Mouse (Mus musculus) kidney, postnatal 25 days (tissue): ENCODE data around the gene Tpbg.
"Not testable (repeated sequence)": the region's sequence is repeated elsewhere in the genome, so short reads cannot be mapped to it uniquely, and the experiment has no call there.

ENCODE experiments used
- DNase-seq, 2 experiments: peaks; one replicate each; pipeline ENCODE4 v3.0.0; 2021; ENCODE audit warnings: mixed read lengths in 2 of 2

Gene Tpbg

DNA sequence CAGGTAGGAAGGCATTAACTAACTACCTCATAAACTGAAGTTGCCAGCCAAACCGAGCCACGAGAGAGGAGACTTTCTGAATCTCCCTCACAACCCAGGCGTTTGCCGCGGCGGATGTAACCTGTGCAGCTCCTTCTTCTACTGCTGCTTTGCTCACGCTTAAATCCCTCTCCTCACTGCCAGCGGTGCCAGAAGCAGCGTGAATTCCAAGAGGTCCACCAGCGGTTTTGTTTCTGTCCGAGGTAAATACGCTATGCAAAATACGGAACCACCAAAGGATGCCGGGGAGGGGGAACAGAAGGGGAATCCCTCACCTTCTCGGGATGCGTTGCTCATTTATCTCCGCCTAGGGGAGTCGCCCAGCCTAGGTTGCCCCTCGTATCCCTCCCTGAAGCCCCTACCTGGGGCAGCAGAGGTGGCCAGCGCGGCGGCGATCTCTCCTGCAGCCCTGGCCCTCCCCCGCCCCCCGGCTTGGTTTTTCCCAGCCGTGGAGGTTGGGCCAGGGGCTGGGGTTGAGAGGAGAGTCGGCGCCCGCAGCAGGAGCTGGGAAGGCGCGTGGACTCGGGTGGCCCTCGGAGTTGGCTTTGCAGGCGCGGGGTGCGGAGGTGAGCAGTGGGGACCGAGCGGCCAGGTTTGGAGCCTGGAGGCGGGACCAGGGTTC, at the start of gene Tpbg:
Gene Tpbg (plus strand): TSS at position 30 of the 661 bp plus-strand sequence.
- peak; percentile 31 to 57 for DNase-seq

DNA sequence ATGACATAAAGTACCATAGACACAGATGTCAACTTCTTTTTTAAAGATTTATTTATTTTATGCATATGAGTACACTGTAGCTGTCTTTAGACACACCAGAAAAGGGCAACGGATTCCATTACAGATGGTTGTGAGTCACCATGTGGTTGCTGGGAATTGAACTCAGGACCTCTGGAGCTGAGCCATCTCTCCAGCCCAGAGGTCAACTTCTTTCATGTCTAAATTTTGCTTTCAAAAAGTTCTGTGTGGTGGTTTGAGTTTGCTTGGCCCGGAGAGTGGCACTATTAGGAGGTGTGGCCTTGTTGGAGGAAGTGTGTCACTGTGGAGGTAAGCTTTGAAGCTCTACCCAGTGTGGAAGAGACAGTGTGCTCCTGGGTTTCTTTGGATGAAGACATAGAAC, 40.2 kb upstream of the Tpbg start:
- not testable (repeated sequence) for DNase-seq

DNA sequence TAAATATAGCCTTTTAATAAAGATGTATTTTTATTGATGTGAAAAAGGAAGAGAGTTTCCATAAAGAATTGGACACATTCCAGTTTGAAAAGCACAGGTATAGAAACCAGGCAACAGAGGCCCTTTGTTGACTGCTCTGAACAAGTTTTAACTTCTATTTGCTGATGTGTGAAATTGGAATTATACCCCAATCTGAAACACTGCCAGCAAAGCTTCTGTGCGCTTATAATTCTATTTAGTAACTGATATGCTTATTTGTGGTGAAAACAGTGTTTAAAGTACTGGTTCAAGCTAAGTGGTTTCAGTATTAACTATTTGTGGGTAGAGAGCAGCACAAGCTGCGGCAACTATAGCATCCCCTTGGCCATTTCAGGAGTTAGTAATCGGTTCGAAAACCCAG, 39.6 kb upstream of the Tpbg start:
- DNase-seq: no peak

DNA sequence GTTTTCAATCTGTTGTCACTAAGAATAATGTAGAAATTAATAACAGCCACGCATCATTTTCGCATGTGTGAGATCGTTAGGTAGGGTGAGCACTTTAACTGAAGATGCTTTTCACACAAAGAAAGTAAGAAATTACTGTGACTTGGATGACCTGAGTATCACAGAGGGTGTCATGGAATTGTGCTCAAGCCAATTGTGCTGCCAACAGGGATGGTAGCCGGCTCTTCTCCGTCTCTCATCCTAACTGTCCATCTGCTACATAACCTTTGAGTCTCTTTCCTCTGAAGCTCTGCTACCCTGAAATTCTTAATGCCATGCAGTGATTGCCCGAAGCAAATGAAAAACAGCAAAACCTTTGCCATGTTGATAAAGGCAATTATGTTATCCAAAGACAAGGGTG, 35.8 kb upstream of the Tpbg start:
- no peak for DNase-seq

DNA sequence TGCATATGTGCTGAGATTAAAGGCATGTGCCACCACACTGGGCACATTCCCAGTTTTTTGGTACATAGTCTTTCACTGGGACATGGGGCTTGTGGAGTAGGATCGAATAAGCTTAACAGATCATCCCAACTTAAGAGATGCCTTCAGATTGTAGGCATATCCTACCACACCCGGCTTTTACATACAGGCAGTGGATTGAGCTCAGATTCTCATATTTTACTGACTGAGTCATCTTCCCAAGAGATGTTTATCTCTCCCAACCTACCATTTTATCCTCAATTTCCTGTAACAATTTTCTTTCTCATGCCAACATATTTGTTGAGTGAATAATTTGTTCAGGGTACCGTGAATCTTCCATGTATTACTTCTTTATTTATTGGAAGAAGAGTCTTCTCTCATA, 32.9 kb upstream of the Tpbg start:
- no peak for DNase-seq

DNA sequence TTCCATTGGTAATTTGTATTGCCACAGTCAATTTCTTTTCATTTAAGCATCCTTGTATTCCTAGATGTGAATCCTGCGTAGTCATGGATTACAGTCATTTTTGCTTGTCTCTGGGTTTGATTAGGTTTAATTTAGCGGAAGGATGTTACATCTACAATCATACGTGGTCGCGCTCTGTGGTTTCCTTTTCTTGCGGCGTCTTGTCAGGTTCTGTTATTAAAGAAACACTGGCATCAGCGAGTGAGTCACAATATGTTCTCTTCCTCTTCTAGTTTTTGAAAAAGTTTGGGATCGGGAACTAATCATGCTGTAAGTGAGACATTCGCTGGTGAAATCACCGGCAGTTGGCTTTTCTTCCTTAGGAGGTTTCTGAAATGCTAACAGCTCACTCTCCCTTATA, 21.4 kb upstream of the Tpbg start:
- DNase-seq: no peak

DNA sequence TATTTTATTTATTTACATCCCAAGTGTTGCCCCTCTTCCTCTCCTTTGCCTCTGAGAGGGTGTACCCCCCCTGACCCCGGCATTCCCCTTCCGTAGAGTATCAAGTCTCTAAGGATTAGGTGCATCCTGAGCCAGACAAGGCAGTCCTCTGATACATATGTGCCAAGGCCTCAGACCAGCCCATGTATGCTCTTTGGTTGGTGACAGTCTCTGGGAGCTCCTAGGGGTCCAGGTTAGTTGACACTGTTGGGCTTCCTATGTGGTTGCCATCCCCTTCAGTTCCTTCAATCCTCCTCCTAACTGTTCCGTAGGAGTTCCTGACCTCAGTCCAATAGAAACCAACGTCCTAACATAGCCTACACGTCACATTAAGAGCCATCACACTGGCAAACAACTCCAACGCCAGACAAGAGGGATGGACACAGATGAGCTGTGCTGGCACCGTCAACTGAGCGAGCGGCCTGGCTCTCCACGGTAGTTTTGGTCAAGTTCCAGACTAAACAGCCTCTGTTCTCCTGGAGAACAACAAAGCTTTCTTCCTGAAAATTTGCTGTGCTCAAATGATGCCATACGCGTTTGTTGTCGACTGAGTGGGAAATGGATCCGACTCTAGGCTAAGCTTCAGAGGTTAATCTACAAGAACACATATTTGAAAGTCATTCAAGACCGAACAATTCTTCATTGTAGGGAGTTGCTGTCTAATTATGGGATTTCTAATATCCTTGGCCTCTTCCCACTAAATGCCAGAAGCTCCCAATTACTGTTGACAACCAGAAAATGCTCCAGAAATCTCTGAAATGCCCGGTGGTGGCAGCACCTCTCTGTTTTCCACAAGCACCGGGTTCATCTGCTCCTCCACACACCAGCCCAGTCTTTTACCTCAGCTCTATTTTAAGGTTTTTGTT, 6.4 kb upstream of the Tpbg start:
- DNase-seq: no peak

DNA sequence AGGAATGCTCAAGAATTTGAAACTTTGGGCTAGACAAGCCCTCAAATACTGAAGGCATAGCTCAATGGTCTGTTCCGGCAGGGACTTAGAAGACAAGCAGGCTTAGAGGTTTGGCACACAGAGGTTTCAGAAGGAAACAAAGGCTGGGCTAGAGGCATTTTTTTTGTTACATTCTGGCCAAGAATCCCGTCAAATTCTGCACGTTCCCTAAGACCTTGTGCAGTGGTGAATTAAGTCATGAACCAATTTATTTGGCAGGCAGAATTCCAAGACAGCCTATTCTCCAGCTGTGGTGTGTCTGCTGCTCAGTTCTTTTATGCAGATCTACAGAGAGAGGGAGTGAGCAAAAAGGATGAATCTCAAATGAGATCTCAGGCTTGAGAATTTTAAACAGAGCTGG, 2.6 kb upstream of the Tpbg start:
- no peak for DNase-seq

DNA sequence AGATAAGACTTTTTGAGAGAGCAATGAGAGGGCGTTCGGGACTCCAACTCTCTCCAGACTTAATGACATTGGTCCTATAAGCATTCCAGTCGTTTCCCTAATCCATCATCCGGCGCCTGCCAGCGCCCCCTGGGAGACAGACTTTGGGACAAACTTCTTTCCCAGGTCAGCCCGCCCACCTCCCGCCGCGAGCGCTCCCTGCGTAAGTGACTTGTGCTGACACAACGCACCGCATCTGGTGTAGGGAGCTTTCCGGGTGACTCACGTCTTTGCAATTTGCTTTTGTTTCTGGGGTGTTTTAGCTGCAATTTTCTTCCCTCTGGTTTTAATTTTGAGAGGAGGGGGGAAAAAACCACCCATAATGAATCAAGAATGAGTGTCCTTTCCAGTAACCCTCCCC, 289 bp upstream of the Tpbg start:
- DNase-seq: peak; percentile 47 to 60

DNA sequence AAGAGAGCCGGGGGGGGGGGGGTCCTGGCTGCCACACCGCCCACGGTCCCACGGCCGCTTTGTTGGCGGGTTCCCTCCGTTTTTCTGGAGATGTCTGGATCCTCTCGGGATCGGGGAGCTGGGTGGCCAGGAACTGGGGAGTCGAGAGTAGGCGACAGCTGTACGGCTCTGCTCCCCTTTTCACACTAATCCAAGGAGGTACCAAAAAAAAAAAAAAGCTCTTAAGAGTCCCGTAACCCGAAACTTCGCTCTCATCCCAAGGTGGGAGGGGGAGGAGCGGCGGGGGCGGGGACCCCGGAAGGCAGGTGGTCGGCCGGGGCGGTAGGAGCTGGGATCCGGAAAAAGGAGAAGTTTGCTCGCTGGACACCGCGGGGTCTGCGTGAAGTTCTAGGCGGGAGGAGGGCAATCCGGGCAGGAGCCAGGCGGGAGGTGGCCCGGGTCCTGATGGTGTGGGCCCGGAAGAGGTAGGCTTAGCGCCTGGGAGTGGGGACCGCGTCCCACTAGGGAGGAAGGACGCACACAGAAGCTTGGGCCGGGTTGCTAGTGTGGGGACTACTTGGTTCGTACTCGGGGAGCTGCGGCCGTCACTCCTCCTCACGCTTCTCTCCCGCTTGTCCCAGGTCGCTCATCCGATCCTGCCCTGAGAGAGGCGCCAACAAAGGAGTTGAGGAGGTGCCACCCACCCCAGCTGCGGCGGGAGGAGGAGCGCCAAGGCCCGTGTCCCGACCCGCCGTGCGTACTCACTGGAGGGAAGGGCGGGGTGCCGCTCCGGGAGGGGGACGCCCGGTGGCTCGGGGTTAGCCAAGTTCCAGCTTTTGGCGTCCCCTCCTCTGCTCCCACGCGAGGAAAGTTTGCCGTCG, 1.1 kb downstream of the Tpbg start:
- DNase-seq: peak; percentile 27 to 70

DNA sequence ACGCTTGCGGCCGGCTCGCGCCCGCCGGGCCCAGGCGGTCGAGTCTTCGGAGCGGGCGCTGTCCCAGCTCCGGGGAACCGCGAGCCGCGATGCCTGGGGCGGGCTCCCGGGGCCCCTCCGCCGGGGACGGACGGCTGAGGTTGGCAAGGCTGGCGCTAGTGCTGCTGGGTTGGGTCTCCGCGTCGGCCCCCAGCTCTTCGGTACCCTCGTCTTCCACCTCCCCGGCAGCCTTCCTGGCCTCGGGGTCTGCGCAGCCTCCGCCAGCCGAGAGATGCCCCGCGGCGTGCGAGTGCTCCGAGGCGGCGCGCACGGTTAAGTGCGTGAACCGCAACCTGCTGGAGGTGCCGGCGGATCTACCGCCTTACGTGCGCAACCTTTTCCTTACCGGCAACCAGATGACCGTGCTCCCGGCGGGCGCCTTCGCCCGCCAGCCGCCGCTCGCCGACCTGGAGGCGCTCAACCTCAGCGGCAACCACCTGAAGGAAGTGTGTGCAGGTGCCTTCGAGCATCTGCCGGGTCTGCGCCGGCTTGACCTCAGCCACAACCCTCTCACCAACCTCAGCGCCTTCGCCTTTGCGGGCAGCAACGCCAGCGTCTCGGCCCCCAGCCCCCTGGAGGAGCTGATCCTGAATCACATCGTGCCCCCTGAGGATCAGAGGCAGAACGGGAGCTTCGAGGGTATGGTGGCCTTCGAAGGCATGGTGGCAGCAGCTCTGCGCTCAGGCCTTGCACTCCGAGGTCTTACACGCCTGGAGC, 1.9 kb downstream of the Tpbg start:
- no peak for DNase-seq

DNA sequence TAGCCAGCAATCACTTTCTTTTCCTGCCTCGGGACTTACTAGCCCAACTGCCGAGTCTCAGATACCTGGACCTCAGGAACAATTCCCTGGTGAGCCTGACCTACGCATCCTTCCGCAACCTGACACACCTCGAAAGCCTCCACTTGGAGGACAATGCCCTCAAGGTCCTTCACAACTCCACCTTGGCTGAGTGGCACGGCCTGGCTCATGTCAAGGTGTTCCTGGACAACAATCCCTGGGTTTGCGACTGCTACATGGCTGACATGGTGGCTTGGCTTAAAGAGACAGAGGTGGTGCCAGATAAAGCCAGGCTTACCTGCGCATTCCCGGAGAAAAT, 2.4 kb downstream of the Tpbg start:
- no peak for DNase-seq

DNA sequence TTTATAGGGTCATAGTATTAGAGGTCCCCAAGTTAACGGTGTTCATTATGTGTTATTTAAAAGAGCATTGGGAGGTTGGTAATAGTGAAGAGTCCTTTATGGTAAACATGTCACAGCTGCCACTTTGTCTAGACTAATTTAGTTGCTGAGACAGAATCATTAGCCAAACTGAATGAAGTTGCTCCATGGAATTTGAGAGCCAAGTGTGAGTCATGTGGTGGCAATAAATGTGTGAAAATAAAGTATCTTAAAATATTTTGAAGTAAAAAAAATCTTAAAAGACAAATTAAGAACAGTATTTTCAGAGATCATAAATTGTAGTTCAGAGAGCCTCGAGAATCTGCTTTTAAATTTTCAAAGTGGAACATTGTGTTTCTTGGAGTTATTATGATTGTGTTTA, 4.0 kb downstream of the Tpbg start:
- DNase-seq: no peak

DNA sequence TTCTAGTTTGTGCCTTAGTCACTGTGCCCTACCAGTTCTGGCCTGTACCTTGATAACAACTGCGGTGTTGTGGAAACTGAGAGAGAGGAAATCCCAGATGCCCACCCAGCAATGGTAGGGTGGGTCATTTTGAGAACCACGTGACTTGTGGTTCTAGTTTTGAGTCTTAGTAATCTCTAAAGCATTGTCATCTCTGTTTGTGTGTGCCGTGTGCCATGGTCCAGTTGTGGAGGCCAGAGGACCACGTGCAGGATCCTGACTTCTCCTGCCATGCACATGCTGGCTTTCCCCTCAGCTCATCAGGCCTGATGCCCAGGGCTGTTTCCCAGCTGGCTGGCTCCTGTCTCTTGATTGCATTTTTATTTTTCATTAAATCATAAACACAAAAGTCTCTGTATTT, 12.6 kb downstream of the Tpbg start:
- DNase-seq: no peak

DNA sequence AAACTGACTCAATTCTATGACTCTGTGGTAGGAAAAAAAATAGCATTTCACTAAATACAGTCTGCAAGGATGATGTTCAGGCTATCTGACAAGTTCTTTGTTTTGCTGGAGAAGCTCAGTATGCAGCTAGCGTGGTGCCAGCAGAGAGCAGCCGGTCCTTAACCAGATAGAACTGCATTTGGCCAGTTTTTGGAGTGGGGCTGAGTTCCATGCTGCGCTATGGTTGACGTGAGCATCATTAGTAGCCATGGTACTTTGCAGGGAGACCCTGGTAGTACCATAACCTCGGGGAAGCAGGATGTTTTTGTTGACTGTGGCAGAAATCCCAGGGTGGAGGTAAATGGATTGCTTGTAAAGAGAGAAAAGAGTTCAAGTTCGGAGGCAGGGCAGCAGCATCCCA, 14.3 kb downstream of the Tpbg start:
- no peak for DNase-seq

DNA sequence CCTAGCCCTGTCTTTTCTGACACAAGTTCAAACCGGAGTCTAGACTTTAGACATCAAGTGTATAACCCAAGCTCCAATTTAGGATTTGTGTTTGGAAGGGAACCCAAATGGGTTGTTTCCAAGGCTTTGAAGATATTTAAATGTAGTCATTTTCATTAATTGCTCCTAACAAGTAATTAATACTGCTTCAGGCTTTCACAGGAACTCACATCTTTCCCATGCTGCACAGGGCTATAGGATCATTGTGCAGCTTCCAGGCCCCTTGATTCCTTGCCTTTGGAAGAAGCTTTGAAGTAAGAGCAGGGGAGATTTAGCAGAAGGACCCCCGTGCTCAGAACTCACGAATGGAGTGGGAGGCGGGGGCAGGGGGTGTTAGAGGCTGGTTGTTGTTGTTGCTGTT, 18.9 kb downstream of the Tpbg start:
- no peak for DNase-seq

DNA sequence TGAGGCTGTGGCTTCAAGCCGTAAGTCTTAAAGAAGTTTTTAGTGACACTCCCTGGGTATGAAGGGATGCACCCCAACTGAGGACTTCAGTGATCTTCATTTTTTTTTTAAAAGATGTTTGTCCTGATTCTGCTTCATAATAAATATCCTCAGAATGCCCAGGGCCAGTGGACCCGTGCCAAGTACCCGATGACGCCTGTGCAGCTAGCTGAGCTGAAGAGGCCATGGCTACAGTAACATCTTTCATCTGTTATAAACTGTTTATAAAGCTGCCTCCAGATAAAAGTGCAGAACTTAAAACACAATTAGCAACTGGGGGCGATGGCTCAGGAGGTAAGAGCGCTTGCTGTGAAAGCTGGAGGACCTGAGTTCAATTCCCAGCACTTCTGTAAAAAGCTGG, 20.4 kb downstream of the Tpbg start:
- no peak for DNase-seq

DNA sequence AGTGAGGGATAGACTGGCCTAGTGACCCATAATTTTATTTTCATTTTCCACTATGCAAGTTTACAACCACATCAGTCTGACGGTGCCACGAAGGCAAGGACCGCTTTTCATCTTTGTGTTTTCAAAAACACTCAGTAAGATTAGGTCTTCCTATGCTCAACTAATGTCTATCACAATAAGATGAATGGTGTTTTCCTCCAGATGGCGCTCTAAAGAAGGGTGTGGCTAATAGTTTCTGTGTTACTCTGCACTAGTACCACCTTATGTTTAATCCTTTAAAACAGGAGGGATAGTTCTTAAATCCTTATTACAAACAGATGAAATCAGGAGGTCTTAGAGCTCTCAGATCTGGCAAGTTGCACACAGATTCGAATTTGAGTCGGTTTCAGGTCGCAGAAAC, 30.7 kb downstream of the Tpbg start:
- DNase-seq: no peak

DNA sequence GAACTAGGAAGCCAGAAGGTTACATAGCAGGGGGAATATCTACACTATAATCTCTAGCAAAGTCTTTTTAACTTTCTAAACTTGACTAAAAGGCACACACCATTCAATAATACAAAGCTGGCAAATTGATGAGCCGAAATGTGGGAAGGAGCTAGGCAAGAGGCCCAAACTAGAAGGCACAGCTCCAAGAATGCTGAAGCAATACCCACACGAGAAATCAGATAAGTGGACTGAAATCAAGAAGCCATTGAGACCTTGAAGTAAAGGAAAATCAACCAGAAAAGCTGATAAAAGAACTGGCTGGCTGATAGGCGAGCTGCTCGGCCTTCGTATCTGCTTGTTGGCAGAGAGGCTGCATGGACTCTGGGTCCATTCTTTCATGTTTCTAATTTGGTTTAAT, 51.5 kb downstream of the Tpbg start:
- no peak for DNase-seq
